Mouse (Mus musculus) embryo, embryonic 10 days (tissue): ENCODE data around the gene Bcl2l11.
A peak's percentile ranks its signal among the peaks of the same experiment; 100 is the strongest.
"Not testable (repeated sequence)": the region's sequence is repeated elsewhere in the genome, so short reads cannot be mapped to it uniquely, and the experiment has no call there.

Experiments used
- DNase-seq: peaks from one replicate; pipeline ENCODE4 v3.0.0-alpha.2; 2015; ENCODE audit warnings: low spot score

Gene Bcl2l11

GRCm38 (mm10) chr2:128125635-128126470, at the start of gene Bcl2l11:
Gene Bcl2l11 (plus strand): TSS chr2:128126038.
- peak; percentile 95 for DNase-seq

- no peak for DNase-seq
Measured at GRCm38 (mm10) chr2:128076936-128077335, 48.9 kb upstream of the Bcl2l11 start.

- peak; percentile 64 for DNase-seq
Measured at GRCm38 (mm10) chr2:128078859-128079258, 47.0 kb upstream of the Bcl2l11 start.

- DNase-seq: no peak
Measured at GRCm38 (mm10) chr2:128079316-128079715, 46.5 kb upstream of the Bcl2l11 start.

GRCm38 (mm10) chr2:128083844-128084243, 42.0 kb upstream of the Bcl2l11 start:
- peak; percentile 34 for DNase-seq

- DNase-seq: no peak
Measured at GRCm38 (mm10) chr2:128084607-128085006, 41.2 kb upstream of the Bcl2l11 start.

- no peak for DNase-seq
Measured at GRCm38 (mm10) chr2:128085481-128085880, 40.4 kb upstream of the Bcl2l11 start.

- DNase-seq: no peak
Measured at GRCm38 (mm10) chr2:128086301-128086886, 39.4 kb upstream of the Bcl2l11 start.

GRCm38 (mm10) chr2:128086996-128087526, 38.8 kb upstream of the Bcl2l11 start:
- no peak for DNase-seq

- no peak for DNase-seq
Measured at GRCm38 (mm10) chr2:128087798-128088545, 37.9 kb upstream of the Bcl2l11 start.

- no peak for DNase-seq
Measured at GRCm38 (mm10) chr2:128090283-128090885, 35.5 kb upstream of the Bcl2l11 start.

GRCm38 (mm10) chr2:128091431-128092369, 34.1 kb upstream of the Bcl2l11 start:
- peak; percentile 79 for DNase-seq

GRCm38 (mm10) chr2:128092451-128092850, 33.4 kb upstream of the Bcl2l11 start:
- DNase-seq: no peak

- no peak for DNase-seq
Measured at GRCm38 (mm10) chr2:128094196-128094595, 31.6 kb upstream of the Bcl2l11 start.

- DNase-seq: no peak
Measured at GRCm38 (mm10) chr2:128094602-128095001, 31.2 kb upstream of the Bcl2l11 start.

- no peak for DNase-seq
Measured at GRCm38 (mm10) chr2:128095270-128095669, 30.6 kb upstream of the Bcl2l11 start.

GRCm38 (mm10) chr2:128096070-128096469, 29.8 kb upstream of the Bcl2l11 start:
- no peak for DNase-seq

- not testable (repeated sequence) for DNase-seq
Measured at GRCm38 (mm10) chr2:128098118-128098517, 27.7 kb upstream of the Bcl2l11 start.

GRCm38 (mm10) chr2:128102086-128102485, 23.8 kb upstream of the Bcl2l11 start:
- DNase-seq: no peak

- DNase-seq: no peak
Measured at GRCm38 (mm10) chr2:128104815-128105214, 21.0 kb upstream of the Bcl2l11 start.

GRCm38 (mm10) chr2:128105651-128106050, 20.2 kb upstream of the Bcl2l11 start:
- no peak for DNase-seq
